Comparison of ENCODE assay signal across 16 mouse cellular contexts in genomic region chr19:17606093-17606492, GRCm38 (mm10).
"Had no signal": no experiment of that assay in that cellular context is flagged by ENCODE, and none has a peak within 500 bp of the region (broad histone marks: within the 10 kb centered on the region; RNA-seq: fewer than 3 reads in every experiment).

No protein-coding gene starts in this region.

- H3K27ac ChIP-seq: liver, embryonic 13.5 days; liver, embryonic 15.5 days; macrophage; midbrain, embryonic 13.5 days; midbrain, embryonic 15.5 days; neural tube, embryonic 12.5 days had no signal

- H3K9ac ChIP-seq: liver, embryonic 13.5 days; liver, embryonic 15.5 days; liver, postnatal 0 days; midbrain, embryonic 13.5 days; midbrain, embryonic 15.5 days; neural tube, embryonic 12.5 days had no signal

- H3K36me3 ChIP-seq: liver, embryonic 13.5 days; liver, embryonic 15.5 days; midbrain, embryonic 13.5 days; midbrain, embryonic 15.5 days; neural tube, embryonic 12.5 days had no signal

- H3K4me1 ChIP-seq: liver, embryonic 13.5 days; liver, embryonic 15.5 days; megakaryocyte, embryonic 14.5 days; midbrain, embryonic 13.5 days; midbrain, embryonic 15.5 days; neural tube, embryonic 12.5 days had no signal

- H3K4me3 ChIP-seq: liver, embryonic 13.5 days; liver, embryonic 15.5 days; megakaryocyte, embryonic 14.5 days; midbrain, embryonic 13.5 days; midbrain, embryonic 15.5 days; neural tube, embryonic 12.5 days had no signal

- DNase-seq: liver, embryonic 13.5 days; liver, postnatal 0 days; lung, adult 2 months; lung, postnatal 10 days; lung, postnatal 36 days; right cerebral cortex, postnatal 14 days; spleen, adult 18-20 months; thymus, adult 18-20 months; thymus, postnatal 14 days; thymus, postnatal 36 days had no signal

- H3K9me3 ChIP-seq: liver, embryonic 13.5 days; liver, embryonic 15.5 days; megakaryocyte, embryonic 14.5 days; midbrain, embryonic 13.5 days; midbrain, embryonic 15.5 days; neural tube, embryonic 12.5 days had no signal

- H3K4me2 ChIP-seq: liver, embryonic 13.5 days; liver, embryonic 15.5 days; midbrain, embryonic 13.5 days; midbrain, embryonic 15.5 days; neural tube, embryonic 12.5 days had no signal

- ATAC-seq: liver, postnatal 0 days; midbrain, embryonic 13.5 days; midbrain, embryonic 15.5 days had no signal

- H3K27me3 ChIP-seq: liver, embryonic 13.5 days; liver, embryonic 15.5 days; megakaryocyte, embryonic 14.5 days; midbrain, embryonic 13.5 days; midbrain, embryonic 15.5 days; neural tube, embryonic 12.5 days had no signal
